Mouse (Mus musculus): ENCODE results near the gene Rnf144b. TPM values are rescaled to one million over a fixed set of nuclear protein-coding genes. Genes with fewer than 3 reads are reported as not detected.

Gene Rnf144b
- polyA plus RNA-seq, 1 experiment from 2014 or later: 1.0 TPM

GRCm38 (mm10) chr13:47244771-47245170 lies 122.3 kb downstream of the Rnf144b start:
- Histone ChIP-seq H3K9ac (ENCODE audit: low read depth, low read length) (no peak overlapping the region), H3K9me3 (replicated peaks; ENCODE audit: control insufficient read depth, low read length, poor library complexity, severe bottlenecking) (no peaks in the 10 kb centered on the region), H3K36me3 (ENCODE audit: control insufficient read depth, insufficient read depth, low read length) (no peaks in the 10 kb centered on the region), H3K4me1 (ENCODE audit: control insufficient read depth, insufficient read depth, low read length) (peaks cover 20% of the 10 kb centered on the region), H3K4me2 (ENCODE audit: low read length) (no peak overlapping the region), H3K4me3 (ENCODE audit: low read depth, low read length) (no peak overlapping the region), H3K27me3 (ENCODE audit: control insufficient read depth, insufficient read depth, low read depth, low read length) (no peaks in the 10 kb centered on the region), H3K27ac (ENCODE audit: low read length) (no peak overlapping the region)
- 45% methylated on average over 11 of the region's 11 CpGs for WGBS
- peak; percentile 84 for ATAC-seq

- no peak for ATAC-seq
- no peaks in the 10 kb centered on the region for H3K27me3 ChIP-seq (ENCODE audit: control insufficient read depth, insufficient read depth, low read depth, low read length)
- H3K4me3 ChIP-seq (ENCODE audit: low read depth, low read length): no peak overlapping the region
- H3K9me3 ChIP-seq (replicated peaks; ENCODE audit: control insufficient read depth, low read length, poor library complexity, severe bottlenecking): no peaks in the 10 kb centered on the region
- WGBS: 33% methylated on average over 10 of the region's 10 CpGs
- H3K4me1 ChIP-seq (ENCODE audit: control insufficient read depth, insufficient read depth, low read length): peaks cover 20% of the 10 kb centered on the region
- H3K9ac ChIP-seq (ENCODE audit: low read depth, low read length): no peak overlapping the region
- H3K27ac ChIP-seq (ENCODE audit: low read length): no peak overlapping the region; the same call in 1 of the 2 replicates
- H3K36me3 ChIP-seq (ENCODE audit: control insufficient read depth, insufficient read depth, low read length): no peaks in the 10 kb centered on the region
- H3K4me2 ChIP-seq (ENCODE audit: low read length): no peak overlapping the region
Observed at GRCm38 (mm10) chr13:47246459-47246858, 124.0 kb downstream of the Rnf144b start.

- H3K4me2 ChIP-seq (ENCODE audit: low read length): no peak overlapping the region; the same call in 1 of the 2 replicates
- 52% methylated on average over 13 of the region's 13 CpGs for WGBS
- no peak for ATAC-seq
- H3K9ac ChIP-seq (ENCODE audit: low read depth, low read length): no peak overlapping the region
- no peaks in the 10 kb centered on the region for H3K9me3 ChIP-seq (replicated peaks; ENCODE audit: control insufficient read depth, low read length, poor library complexity, severe bottlenecking)
- H3K27me3 ChIP-seq (ENCODE audit: control insufficient read depth, insufficient read depth, low read depth, low read length): no peaks in the 10 kb centered on the region
- no peaks in the 10 kb centered on the region for H3K36me3 ChIP-seq (ENCODE audit: control insufficient read depth, insufficient read depth, low read length)
- no peak overlapping the region for H3K4me3 ChIP-seq (ENCODE audit: low read depth, low read length)
- peaks cover 20% of the 10 kb centered on the region for H3K4me1 ChIP-seq (ENCODE audit: control insufficient read depth, insufficient read depth, low read length)
- H3K27ac ChIP-seq (ENCODE audit: low read length): no peak overlapping the region
Observed at GRCm38 (mm10) chr13:47247156-47247800, 124.8 kb downstream of the Rnf144b start.

- ATAC-seq: no peak
- Histone ChIP-seq H3K4me1 (ENCODE audit: control insufficient read depth, insufficient read depth, low read length) (peaks cover 20% of the 10 kb centered on the region), H3K27ac (ENCODE audit: low read length) (peak overlapping the region; percentile 44), H3K4me2 (ENCODE audit: low read length) (no peak overlapping the region), H3K27me3 (ENCODE audit: control insufficient read depth, insufficient read depth, low read depth, low read length) (no peaks in the 10 kb centered on the region), H3K36me3 (ENCODE audit: control insufficient read depth, insufficient read depth, low read length) (no peaks in the 10 kb centered on the region), H3K4me3 (ENCODE audit: low read depth, low read length) (no peak overlapping the region), H3K9me3 (replicated peaks; ENCODE audit: control insufficient read depth, low read length, poor library complexity, severe bottlenecking) (no peaks in the 10 kb centered on the region), H3K9ac (ENCODE audit: low read depth, low read length) (no peak overlapping the region)
- 46% methylated on average over 8 of the region's 8 CpGs for WGBS
Observed at GRCm38 (mm10) chr13:47248289-47249010, 126.0 kb downstream of the Rnf144b start.

- Histone ChIP-seq H3K9ac (ENCODE audit: low read depth, low read length) (no peak overlapping the region), H3K27me3 (ENCODE audit: control insufficient read depth, insufficient read depth, low read depth, low read length) (no peaks in the 10 kb centered on the region), H3K9me3 (replicated peaks; ENCODE audit: control insufficient read depth, low read length, poor library complexity, severe bottlenecking) (no peaks in the 10 kb centered on the region), H3K36me3 (ENCODE audit: control insufficient read depth, insufficient read depth, low read length) (no peaks in the 10 kb centered on the region), H3K27ac (ENCODE audit: low read length) (no peak overlapping the region), H3K4me2 (ENCODE audit: low read length) (no peak overlapping the region), H3K4me3 (ENCODE audit: low read depth, low read length) (no peak overlapping the region), H3K4me1 (ENCODE audit: control insufficient read depth, insufficient read depth, low read length) (peaks cover 18% of the 10 kb centered on the region)
- 94% methylated on average over 1 of the region's 1 CpGs for WGBS
- no peak for ATAC-seq
Observed at GRCm38 (mm10) chr13:47250615-47251014, 128.2 kb downstream of the Rnf144b start.

- peaks cover 14% of the 10 kb centered on the region for H3K4me1 ChIP-seq (ENCODE audit: control insufficient read depth, insufficient read depth, low read length)
- no peaks in the 10 kb centered on the region for H3K27me3 ChIP-seq (ENCODE audit: control insufficient read depth, insufficient read depth, low read depth, low read length)
- no peak overlapping the region for H3K9ac ChIP-seq (ENCODE audit: low read depth, low read length)
- H3K27ac ChIP-seq (ENCODE audit: low read length): no peak overlapping the region
- no peak for ATAC-seq
- no peak overlapping the region for H3K4me3 ChIP-seq (ENCODE audit: low read depth, low read length)
- WGBS: 98% methylated on average over 2 of the region's 2 CpGs
- H3K9me3 ChIP-seq (replicated peaks; ENCODE audit: control insufficient read depth, low read length, poor library complexity, severe bottlenecking): no peaks in the 10 kb centered on the region
- H3K36me3 ChIP-seq (ENCODE audit: control insufficient read depth, insufficient read depth, low read length): no peaks in the 10 kb centered on the region
- no peak overlapping the region for H3K4me2 ChIP-seq (ENCODE audit: low read length)
Observed at GRCm38 (mm10) chr13:47251114-47251764, 128.8 kb downstream of the Rnf144b start.

GRCm38 (mm10) chr13:47253711-47254110 lies 131.3 kb downstream of the Rnf144b start:
- Histone ChIP-seq H3K4me3 (ENCODE audit: low read depth, low read length) (no peak overlapping the region), H3K4me1 (ENCODE audit: control insufficient read depth, insufficient read depth, low read length) (peaks cover 5% of the 10 kb centered on the region; the same call in 1 of the 2 replicates), H3K9me3 (replicated peaks; ENCODE audit: control insufficient read depth, low read length, poor library complexity, severe bottlenecking) (no peaks in the 10 kb centered on the region), H3K27ac (ENCODE audit: low read length) (no peak overlapping the region), H3K36me3 (ENCODE audit: control insufficient read depth, insufficient read depth, low read length) (no peaks in the 10 kb centered on the region), H3K27me3 (ENCODE audit: control insufficient read depth, insufficient read depth, low read depth, low read length) (no peaks in the 10 kb centered on the region), H3K9ac (ENCODE audit: low read depth, low read length) (no peak overlapping the region), H3K4me2 (ENCODE audit: low read length) (no peak overlapping the region)
- 80% methylated on average over 5 of the region's 5 CpGs for WGBS
- ATAC-seq: no peak

GRCm38 (mm10) chr13:47259297-47259696 lies 136.8 kb downstream of the Rnf144b start:
- no peak overlapping the region for H3K9ac ChIP-seq (ENCODE audit: low read depth, low read length)
- no peak overlapping the region for H3K4me3 ChIP-seq (ENCODE audit: low read depth, low read length)
- WGBS: 52% methylated on average over 4 of the region's 4 CpGs
- H3K9me3 ChIP-seq (replicated peaks; ENCODE audit: control insufficient read depth, low read length, poor library complexity, severe bottlenecking): no peaks in the 10 kb centered on the region
- H3K27ac ChIP-seq (ENCODE audit: low read length): no peak overlapping the region
- no peak for ATAC-seq
- peaks cover 5% of the 10 kb centered on the region; the same call in 1 of the 2 replicates for H3K4me1 ChIP-seq (ENCODE audit: control insufficient read depth, insufficient read depth, low read length)
- H3K27me3 ChIP-seq (ENCODE audit: control insufficient read depth, insufficient read depth, low read depth, low read length): no peaks in the 10 kb centered on the region
- no peak overlapping the region for H3K4me2 ChIP-seq (ENCODE audit: low read length)
- H3K36me3 ChIP-seq (ENCODE audit: control insufficient read depth, insufficient read depth, low read length): no peaks in the 10 kb centered on the region

GRCm38 (mm10) chr13:47261961-47262360 lies 139.5 kb downstream of the Rnf144b start:
- ATAC-seq: peak; percentile 66; the same call in 1 of the 2 replicates

More at GRCm38 (mm10) chr13:47261961-47262360, 139.5 kb downstream of the Rnf144b start:
- Histone ChIP-seq H3K4me3 (ENCODE audit: low read depth, low read length) (no peak overlapping the region), H3K36me3 (ENCODE audit: control insufficient read depth, insufficient read depth, low read length) (no peaks in the 10 kb centered on the region), H3K4me2 (ENCODE audit: low read length) (no peak overlapping the region), H3K9me3 (replicated peaks; ENCODE audit: control insufficient read depth, low read length, poor library complexity, severe bottlenecking) (no peaks in the 10 kb centered on the region), H3K27ac (ENCODE audit: low read length) (no peak overlapping the region), H3K9ac (ENCODE audit: low read depth, low read length) (no peak overlapping the region), H3K27me3 (ENCODE audit: control insufficient read depth, insufficient read depth, low read depth, low read length) (no peaks in the 10 kb centered on the region), H3K4me1 (ENCODE audit: control insufficient read depth, insufficient read depth, low read length) (peaks cover 5% of the 10 kb centered on the region; the same call in 1 of the 2 replicates)
- 70% methylated on average over 2 of the region's 2 CpGs for WGBS
